Mouse (Mus musculus): ENCODE results near the gene Lta. TPM values are rescaled to one million over a fixed set of nuclear protein-coding genes. Genes with fewer than 3 reads are reported as not detected.
"Not testable (repeated sequence)": the region's sequence is repeated elsewhere in the genome, so short reads cannot be mapped to it uniquely, and the experiment has no call there.

Gene Lta
- polyA plus RNA-seq, 1 experiment from 2014 or later: not detected

DNA sequence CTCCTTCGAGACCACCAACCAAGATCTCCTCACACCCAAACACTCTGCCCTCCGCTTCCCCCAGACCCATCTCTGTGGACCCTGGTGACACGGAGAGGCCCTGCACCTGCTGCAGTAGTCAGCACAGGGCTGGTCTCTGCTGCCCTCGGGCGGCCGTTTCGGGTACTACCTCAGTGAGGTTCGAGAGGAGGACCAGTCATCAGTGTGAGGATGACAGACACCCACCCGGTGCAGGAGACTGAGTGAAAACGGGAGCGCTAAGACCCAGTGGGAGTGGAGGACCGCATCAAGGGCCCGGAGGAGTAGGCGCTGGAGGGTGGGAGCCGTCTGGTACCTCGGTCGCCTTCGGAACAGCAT is 31.2 kb upstream of the Lta start:
- Histone ChIP-seq H3K27me3 (no peaks in the 10 kb centered on the region), H3K4me3 (replicated peaks) (peak overlapping the region; percentile 65), H3K9ac (replicated peaks) (peak overlapping the region; percentile 89), H3K9me3 (no peaks in the 10 kb centered on the region), H3K4me1 (replicated peaks) (peaks cover 30% of the 10 kb centered on the region), H3K27ac (peak overlapping the region; percentile 97), H3K4me2 (peak overlapping the region; percentile 84), H3K36me3 (peaks cover 12% of the 10 kb centered on the region; the same call in 1 of the 2 replicates)
- peak; percentile 44 for ATAC-seq (ENCODE audit: insufficient number of reproducible peaks, insufficient read depth, low FRiP score, low TSS enrichment, low read depth)
- WGBS: 1% methylated on average over 18 of the region's 18 CpGs

DNA sequence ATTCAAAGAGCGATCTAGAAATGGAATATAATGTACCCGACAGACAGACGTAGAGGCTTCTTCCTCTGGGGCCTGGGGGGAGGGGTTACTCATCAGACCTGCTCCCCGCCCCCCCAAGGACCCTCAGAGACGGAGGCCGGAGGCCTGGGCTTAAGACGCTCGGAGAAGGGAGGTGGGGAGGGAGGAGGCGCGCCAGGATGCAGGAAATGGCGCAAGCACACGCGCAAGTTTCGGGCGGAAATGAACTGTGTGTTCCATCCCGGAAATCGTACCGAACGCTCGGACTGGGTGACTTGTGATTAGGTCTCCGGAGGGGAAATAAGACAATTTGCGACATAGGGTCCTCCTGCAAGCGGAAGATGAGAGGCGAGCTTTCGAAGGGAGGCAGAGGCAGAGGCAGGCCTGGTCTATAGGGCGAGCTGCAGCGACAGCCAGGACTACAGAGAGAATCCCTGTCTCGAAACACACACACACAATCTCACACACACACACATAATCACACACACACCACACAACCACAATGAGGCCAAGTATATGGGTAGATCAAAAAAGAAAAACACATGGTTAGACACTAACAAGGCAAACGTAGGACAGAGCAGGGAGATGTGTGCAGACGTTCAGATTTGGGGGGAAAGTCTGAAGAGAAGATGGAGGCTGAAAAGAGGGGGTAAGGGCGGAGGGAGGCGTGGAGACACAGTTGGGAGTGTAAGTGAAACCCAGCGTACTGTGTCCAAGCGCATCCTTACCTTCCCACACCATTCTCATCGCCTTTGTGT is 30.7 kb upstream of the Lta start, which contains the start of gene Nfkbil1:
Gene Nfkbil1 (minus strand): TSS at position 179 of the 776 bp plus-strand sequence.
- Histone ChIP-seq H3K9me3 (no peaks in the 10 kb centered on the region), H3K27ac (peak within 1 kb of the TSS; percentile 97), H3K27me3 (no peaks in the 10 kb centered on the region), H3K4me3 (replicated peaks) (peak within 1 kb of the TSS; percentile 65), H3K9ac (replicated peaks) (peak within 1 kb of the TSS; percentile 89), H3K4me2 (peak within 1 kb of the TSS; percentile 84), H3K4me1 (replicated peaks) (peaks cover 28% of the 10 kb centered on the region), H3K36me3 (peaks cover 18% of the 10 kb centered on the region)
- WGBS: under 1% methylated on average over 35 of the region's 35 CpGs
- peak; percentile 73 for ATAC-seq (ENCODE audit: insufficient number of reproducible peaks, insufficient read depth, low FRiP score, low TSS enrichment, low read depth)

DNA sequence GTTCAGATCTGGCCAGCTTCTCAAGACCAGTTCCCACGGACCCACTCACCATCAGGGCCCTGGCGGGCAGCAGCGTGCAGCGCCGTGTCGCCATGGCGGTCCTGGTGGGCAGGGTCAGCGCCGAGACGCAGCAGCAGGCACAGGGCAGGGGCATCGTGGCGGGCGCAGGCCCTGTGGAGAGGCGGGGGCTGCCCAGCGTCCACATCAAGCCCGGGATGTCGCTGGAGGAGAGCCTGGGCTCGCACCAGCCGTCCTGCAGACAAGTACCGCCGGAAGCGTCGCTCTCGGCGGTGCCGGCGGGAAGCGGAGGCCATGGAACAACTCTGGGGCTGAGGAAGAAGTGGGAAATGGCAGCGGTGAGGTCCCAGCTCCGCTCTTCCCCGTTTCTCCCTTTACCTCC is 29.8 kb upstream of the Lta start:
- H3K27me3 ChIP-seq: no peaks in the 10 kb centered on the region
- peaks cover 25% of the 10 kb centered on the region for H3K36me3 ChIP-seq
- peak overlapping the region; percentile 89 for H3K9ac ChIP-seq (replicated peaks)
- H3K9me3 ChIP-seq: no peaks in the 10 kb centered on the region
- 12% methylated on average over 31 of the region's 31 CpGs for WGBS
- peak overlapping the region; percentile 84 for H3K4me2 ChIP-seq
- H3K4me1 ChIP-seq (replicated peaks): peaks cover 20% of the 10 kb centered on the region
- peak overlapping the region; percentile 97 for H3K27ac ChIP-seq
- ATAC-seq (ENCODE audit: insufficient number of reproducible peaks, insufficient read depth, low FRiP score, low TSS enrichment, low read depth): no peak
- H3K4me3 ChIP-seq (replicated peaks): peak overlapping the region; percentile 65

DNA sequence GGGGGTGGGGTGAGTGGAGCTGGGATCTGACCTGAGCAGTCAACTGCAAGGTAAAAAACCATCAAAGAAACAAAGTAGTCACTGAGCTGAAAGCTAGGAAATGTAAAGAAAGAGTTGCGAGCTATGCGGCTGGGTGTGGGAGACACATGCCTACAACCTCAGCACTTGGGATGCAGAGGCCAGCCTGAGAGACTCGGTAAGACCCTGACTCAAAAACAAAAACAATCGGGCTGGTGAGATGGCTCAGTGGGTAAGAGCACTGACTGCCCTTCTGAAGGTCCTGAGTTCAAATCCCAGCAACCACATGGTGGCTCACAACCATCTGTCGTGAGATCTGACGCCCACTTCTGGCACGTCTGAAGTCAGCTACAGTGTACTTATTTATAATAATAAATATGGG is 28.9 kb upstream of the Lta start:
- H3K27ac ChIP-seq: peak overlapping the region; percentile 83; the same call in 1 of the 2 replicates
- H3K4me3 ChIP-seq (replicated peaks): peak overlapping the region; percentile 65
- peaks cover 33% of the 10 kb centered on the region for H3K36me3 ChIP-seq
- 92% methylated on average over 7 of the region's 7 CpGs for WGBS
- H3K4me1 ChIP-seq (replicated peaks): peaks cover 20% of the 10 kb centered on the region
- not testable (repeated sequence) for ATAC-seq (ENCODE audit: insufficient number of reproducible peaks, insufficient read depth, low FRiP score, low TSS enrichment, low read depth); H3K9ac ChIP-seq (replicated peaks); H3K9me3 ChIP-seq; H3K27me3 ChIP-seq
- H3K4me2 ChIP-seq: peak overlapping the region; percentile 84

DNA sequence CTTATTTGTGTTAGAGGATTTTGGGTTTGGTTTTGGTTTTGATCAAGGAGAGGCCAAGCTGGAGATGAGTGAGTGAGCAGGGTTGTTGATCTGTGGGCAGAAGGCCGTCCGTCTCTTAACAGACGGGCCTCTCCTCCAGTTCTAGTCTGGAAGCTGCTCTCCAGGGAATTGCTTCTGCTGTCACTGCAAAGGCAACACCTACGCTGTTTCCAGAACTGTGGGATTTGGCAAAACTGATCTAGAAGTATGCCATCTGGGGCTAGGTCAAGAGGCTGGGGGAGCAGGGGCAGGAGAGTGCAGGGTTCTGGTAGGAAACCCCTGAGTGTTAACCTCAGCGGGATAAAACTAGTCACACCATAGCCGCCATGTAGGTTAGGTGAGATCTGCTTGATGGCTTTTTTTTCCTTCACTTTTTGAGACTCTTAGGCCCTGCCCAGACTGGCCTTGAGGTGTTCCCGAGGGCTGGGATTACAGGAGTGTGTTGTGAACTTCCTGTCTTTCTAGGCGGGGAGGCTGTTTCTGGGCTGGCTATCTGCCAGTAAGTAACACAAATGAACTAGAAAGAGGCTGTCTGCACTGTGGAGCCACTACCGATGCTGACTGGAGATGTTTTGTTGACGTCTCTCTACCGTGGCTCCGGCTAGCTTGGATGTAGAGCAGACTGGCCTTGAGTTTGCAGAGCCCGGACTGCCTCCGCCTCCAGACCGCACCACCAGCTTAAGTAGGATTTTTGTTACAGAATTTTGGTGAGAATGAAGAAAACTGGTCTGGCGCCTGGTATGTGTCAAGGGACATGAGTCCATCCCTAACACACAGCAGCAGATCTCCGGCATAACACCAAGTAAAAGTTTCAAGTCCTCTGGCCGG is 28.2 kb upstream of the Lta start, which contains the start of gene Atp6v1g2:
Gene Atp6v1g2 (plus strand): TSS at position 547 of the 867 bp plus-strand sequence.
- Histone ChIP-seq H3K27me3 (no peaks in the 10 kb centered on the region), H3K4me2 (peak within 1 kb of the TSS; percentile 84), H3K9ac (replicated peaks) (peak within 1 kb of the TSS; percentile 89; the same call in 1 of the 2 replicates), H3K27ac (peak within 1 kb of the TSS; percentile 97), H3K4me1 (replicated peaks) (peaks cover 20% of the 10 kb centered on the region), H3K36me3 (peaks cover 41% of the 10 kb centered on the region), H3K4me3 (replicated peaks) (peak within 1 kb of the TSS; percentile 65), H3K9me3 (no peaks in the 10 kb centered on the region)
- ATAC-seq (ENCODE audit: insufficient number of reproducible peaks, insufficient read depth, low FRiP score, low TSS enrichment, low read depth): no peak; the same call in 1 of the 2 replicates
- WGBS: 80% methylated on average over 18 of the region's 18 CpGs

DNA sequence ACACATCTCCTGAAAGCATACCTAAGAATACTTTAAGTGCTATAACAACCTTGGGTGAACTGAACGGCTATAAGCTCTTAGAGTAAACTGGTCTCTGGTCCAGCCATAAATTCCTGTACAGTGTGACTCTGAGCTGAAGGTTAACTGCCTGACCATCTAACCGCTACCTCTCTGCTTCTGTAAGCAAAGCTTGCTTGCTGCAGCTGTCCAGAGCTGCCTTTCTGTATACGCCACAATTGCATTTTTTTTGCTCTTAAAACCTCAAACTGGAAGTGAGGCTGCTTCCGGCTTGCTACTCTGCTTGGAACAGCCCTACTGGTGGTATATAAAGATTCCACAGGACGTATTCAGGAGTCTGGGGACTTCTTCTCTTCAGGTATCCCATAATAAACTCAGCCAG is 27.5 kb upstream of the Lta start:
- Histone ChIP-seq H3K27ac (peak overlapping the region; percentile 83; the same call in 1 of the 2 replicates), H3K4me3 (replicated peaks) (no peak overlapping the region), H3K9ac (replicated peaks) (no peak overlapping the region; the same call in 1 of the 2 replicates), H3K9me3 (no peaks in the 10 kb centered on the region), H3K36me3 (peaks cover 48% of the 10 kb centered on the region), H3K4me1 (replicated peaks) (peaks cover 20% of the 10 kb centered on the region), H3K27me3 (no peaks in the 10 kb centered on the region), H3K4me2 (no peak overlapping the region)
- no peak for ATAC-seq (ENCODE audit: insufficient number of reproducible peaks, insufficient read depth, low FRiP score, low TSS enrichment, low read depth)
- 83% methylated on average over 5 of the region's 5 CpGs for WGBS

DNA sequence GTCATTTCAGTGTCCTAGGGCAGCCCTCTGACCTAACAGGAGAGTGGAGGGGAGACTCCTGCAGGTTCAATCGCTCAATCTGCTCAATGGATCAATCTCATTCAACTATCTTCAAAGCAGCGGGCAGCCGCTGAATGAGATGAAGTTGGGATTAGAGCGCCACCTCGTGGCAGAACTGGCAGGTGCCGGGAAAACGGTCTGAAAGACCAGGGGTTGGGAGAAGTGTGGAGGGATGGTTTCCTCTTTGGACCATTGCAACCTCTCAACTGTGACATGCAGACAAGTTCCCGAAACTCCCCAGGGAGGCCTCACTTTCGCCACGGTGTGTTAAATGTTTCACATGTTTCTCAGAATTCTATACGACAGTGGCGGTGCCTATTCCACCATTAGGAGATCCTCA is 26.9 kb upstream of the Lta start:
- Histone ChIP-seq H3K9ac (replicated peaks) (no peak overlapping the region; the same call in 1 of the 2 replicates), H3K27me3 (no peaks in the 10 kb centered on the region), H3K9me3 (no peaks in the 10 kb centered on the region), H3K36me3 (peaks cover 51% of the 10 kb centered on the region), H3K4me1 (replicated peaks) (peaks cover 20% of the 10 kb centered on the region), H3K27ac (no peak overlapping the region), H3K4me3 (replicated peaks) (no peak overlapping the region; the same call in 1 of the 2 replicates), H3K4me2 (peak overlapping the region; percentile 16; the same call in 1 of the 2 replicates)
- no peak for ATAC-seq (ENCODE audit: insufficient number of reproducible peaks, insufficient read depth, low FRiP score, low TSS enrichment, low read depth)
- 17% methylated on average over 12 of the region's 12 CpGs for WGBS

DNA sequence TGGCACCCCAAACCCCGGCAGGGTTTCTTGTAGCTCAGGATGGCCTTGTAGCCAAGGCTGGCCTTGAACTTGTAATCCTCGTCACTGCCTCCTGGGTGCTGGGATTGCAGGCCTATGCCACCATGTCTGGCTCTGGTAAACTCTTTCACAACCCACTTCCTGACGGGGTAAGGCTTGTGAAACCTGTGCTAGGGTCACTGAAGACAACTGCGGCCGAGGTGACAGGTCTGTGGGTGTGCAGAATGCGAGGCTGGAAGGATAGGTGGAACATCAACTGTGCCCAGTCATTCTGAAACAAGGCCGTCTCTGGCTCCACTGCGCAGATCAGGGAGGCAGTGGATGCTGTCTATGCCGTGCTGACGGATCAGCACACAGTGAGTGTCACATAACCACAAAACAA is 25.9 kb upstream of the Lta start:
- no peaks in the 10 kb centered on the region for H3K9me3 ChIP-seq
- 92% methylated on average over 10 of the region's 10 CpGs for WGBS

DNA sequence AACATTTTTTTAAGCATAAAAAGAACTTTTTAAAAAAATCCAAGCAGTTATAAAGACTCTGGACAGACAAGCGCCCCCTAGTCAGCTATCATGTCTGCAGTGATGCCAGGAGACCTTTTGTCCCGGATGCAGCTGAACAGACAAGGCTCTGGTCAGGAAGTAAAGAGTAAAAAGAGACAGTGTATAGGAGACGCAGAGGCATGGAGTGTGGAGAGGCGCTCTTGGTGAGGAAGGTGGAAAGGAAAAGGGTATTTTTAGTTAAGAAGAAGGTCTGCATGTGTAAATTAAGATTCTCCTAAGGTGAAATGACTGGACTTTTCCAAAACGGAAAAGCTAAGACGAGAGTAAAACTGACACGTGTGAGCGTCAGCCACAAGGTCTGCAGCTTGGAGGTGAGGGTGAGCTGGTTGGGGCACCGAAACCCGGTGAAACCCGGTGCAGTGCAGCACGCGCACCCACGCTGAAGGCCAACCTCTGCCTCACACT is 21.5 kb upstream of the Lta start:
- Histone ChIP-seq H3K36me3 (peaks cover 83% of the 10 kb centered on the region), H3K4me2 (no peak overlapping the region), H3K9ac (replicated peaks) (no peak overlapping the region), H3K4me3 (replicated peaks) (no peak overlapping the region), H3K27me3 (no peaks in the 10 kb centered on the region), H3K27ac (no peak overlapping the region), H3K9me3 (no peaks in the 10 kb centered on the region), H3K4me1 (replicated peaks) (no peaks in the 10 kb centered on the region)
- WGBS: 89% methylated on average over 14 of the region's 14 CpGs
- ATAC-seq (ENCODE audit: insufficient number of reproducible peaks, insufficient read depth, low FRiP score, low TSS enrichment, low read depth): no peak

More for the DNA sequence above, 25.9 kb upstream of the Lta start:
- no peak overlapping the region for H3K9ac ChIP-seq (replicated peaks)
- no peak for ATAC-seq (ENCODE audit: insufficient number of reproducible peaks, insufficient read depth, low FRiP score, low TSS enrichment, low read depth)
- peaks cover 16% of the 10 kb centered on the region for H3K4me1 ChIP-seq (replicated peaks)
- H3K27ac ChIP-seq: no peak overlapping the region
- no peak overlapping the region for H3K4me2 ChIP-seq
- H3K4me3 ChIP-seq (replicated peaks): no peak overlapping the region
- H3K27me3 ChIP-seq: no peaks in the 10 kb centered on the region
- H3K36me3 ChIP-seq: peaks cover 61% of the 10 kb centered on the region

DNA sequence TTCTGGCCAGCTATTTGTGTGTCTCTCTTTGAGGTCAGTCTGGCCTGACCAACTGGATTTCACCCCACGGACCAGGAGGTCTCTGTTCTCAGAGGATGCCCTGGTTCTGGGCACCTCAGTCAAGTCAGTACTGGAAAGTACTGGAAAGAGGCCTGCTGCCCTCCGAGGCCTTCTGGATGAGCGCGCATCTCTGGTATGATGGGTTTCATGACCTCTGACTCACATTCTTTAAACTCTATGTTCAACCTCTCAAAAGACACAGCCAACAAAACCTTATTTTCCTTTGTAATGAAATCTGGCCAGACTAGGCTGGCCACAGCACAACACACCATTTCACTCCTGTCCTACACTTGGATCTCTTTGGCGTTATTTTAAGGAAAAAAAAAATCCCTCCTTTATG is 20.3 kb upstream of the Lta start:
- Histone ChIP-seq H3K9me3 (no peaks in the 10 kb centered on the region), H3K27me3 (no peaks in the 10 kb centered on the region), H3K9ac (replicated peaks) (no peak overlapping the region), H3K4me2 (no peak overlapping the region), H3K4me1 (replicated peaks) (no peaks in the 10 kb centered on the region), H3K4me3 (replicated peaks) (no peak overlapping the region), H3K27ac (no peak overlapping the region), H3K36me3 (peaks cover 83% of the 10 kb centered on the region)
- ATAC-seq (ENCODE audit: insufficient number of reproducible peaks, insufficient read depth, low FRiP score, low TSS enrichment, low read depth): no peak
- WGBS: 92% methylated on average over 5 of the region's 5 CpGs

DNA sequence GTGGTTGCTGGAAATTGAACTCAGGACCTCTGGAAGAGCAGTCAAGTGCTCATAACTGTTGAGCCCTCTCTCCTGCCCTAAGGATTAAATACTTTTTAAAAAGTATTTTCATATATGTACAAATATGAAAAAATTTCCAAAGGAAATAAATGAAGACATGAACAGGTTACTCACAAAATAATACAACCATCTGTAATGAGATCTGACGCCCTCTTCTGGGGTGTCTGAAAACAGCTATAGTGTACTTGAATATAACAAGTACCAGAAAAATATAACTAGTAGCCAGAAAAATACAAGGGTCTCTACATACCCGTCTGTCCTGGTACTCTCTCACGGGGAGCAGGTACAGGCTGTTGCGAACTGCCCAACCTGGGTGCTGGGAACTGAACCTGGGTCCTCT is 19.5 kb upstream of the Lta start:
- Histone ChIP-seq H3K4me1 (replicated peaks) (no peaks in the 10 kb centered on the region), H3K9ac (replicated peaks) (no peak overlapping the region), H3K4me2 (no peak overlapping the region), H3K36me3 (peaks cover 83% of the 10 kb centered on the region), H3K9me3 (no peaks in the 10 kb centered on the region), H3K27me3 (no peaks in the 10 kb centered on the region), H3K4me3 (replicated peaks) (no peak overlapping the region), H3K27ac (no peak overlapping the region)
- WGBS: 94% methylated on average over 4 of the region's 4 CpGs
- no peak for ATAC-seq (ENCODE audit: insufficient number of reproducible peaks, insufficient read depth, low FRiP score, low TSS enrichment, low read depth)
